Mouse (Mus musculus) mouse trophoblast stem cell (cell line): Measurements from ENCODE around the gene Pnp.
"Not testable (repeated sequence)": the region's sequence is repeated elsewhere in the genome, so short reads cannot be mapped to it uniquely, and the experiment has no call there.

Experiments
- in situ Hi-C, 2 experiments: fragments of 300-500 bp; cut with MseI, MboI; formaldehyde crosslinking; loops; 2 replicates in 1 of 2; 3 replicates in 1 of 2; pipeline ENCODE4 v1.15.1; 2025

Pnp gene

DNA sequence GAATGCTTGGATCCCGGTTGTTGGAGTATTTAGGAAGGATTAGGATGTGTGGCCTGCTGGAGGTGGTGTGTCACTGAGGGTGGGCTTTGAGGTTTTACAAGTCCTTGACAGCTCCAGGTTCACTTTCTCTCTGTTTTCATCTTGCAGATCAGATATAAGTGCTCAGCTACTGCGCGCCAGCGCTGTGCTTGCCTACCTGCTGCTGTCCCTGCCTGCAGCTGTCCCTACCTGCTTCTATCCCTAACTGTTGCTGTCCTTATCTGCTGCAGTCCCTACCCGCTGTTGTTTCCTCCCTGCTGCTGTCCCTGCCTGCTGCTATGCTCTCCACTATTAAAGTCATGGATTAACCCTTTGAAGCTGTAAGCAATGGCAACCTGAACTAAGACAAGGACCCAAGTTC is 44.1 kb downstream of the Pnp start:
- in situ Hi-C loops: no loop called here

DNA sequence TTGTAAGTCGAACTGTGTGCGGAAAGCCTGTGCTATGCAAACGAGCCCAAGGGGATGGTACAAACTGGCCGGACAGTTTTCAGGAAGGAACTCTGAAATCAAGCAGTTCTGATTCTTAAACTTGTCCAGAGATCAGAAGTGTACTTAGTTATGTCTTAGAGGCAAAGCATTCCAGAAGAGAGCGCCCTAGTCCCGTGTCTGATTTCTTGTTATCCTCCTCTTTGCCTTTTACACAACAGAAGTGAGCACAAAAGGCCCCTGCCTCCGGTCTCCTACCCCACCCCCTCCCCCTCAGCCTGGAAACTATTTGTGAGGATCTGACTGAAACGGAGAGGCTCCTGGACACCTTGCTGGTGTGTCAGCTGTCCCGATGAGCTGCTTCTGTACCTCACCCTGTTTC is 45.8 kb downstream of the Pnp start:
- in situ Hi-C loops: no loop called here

DNA sequence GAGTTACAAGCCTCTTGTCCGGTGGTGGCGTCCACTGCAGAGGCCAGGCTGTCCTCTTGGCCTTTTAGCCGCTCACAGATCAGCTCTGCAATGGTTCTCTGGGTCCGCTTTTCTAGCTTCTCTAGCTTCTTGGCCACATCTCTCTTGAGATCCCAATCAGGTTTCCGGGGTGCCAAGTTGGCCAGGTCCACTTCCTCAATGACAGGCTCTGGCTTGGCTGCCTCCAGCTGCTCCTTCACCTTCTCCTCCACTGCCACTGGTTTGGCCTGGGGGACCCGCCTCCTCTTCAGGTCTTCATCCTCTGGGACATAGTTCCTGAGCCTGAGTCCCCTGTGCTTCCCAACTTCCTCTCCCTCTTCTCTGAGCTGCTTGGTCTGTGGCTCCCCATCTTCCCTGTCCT is 47.6 kb downstream of the Pnp start:
- in situ Hi-C loops: not testable (repeated sequence)

DNA sequence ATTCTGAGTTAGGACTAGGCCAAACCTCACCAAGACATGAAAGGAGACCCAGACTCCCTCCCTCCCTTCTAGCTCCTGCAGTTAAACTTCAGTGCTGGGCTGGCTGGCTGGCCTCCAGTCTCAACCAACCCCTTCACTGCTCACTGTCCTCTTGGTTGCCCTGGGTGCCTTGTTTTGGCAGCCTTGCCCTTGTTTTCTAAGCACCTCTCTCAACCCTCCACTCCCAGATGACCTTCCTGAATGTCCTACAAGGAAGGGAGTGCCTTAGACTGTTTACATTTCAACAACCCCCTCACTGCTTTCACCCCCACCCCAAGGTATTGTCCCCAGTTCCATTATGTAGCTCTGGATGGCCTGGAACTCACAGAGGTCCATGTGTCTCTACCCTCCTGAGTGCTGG is 48.7 kb downstream of the Pnp start:
- in situ Hi-C loops: no loop called here

DNA sequence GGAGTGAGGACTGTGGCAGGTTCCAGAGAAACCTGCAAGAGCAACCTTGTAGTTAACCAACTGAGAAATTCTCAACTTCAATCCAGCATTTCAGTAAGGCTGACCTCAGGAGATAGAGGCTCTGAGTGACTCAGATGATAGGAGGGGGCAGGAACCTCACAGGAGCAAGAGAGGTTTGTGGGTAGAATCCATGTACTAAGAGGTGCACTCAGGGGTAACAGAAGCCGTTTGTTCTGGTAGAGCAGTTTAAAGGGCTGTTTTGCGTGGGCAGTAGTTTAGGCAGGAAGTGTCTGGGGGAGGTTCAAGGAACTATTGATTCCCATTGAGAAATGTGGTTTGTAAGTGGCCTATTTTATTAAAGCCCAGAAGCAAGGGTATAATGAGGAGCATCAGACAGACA is 50.3 kb downstream of the Pnp start:
- in situ Hi-C loops: no loop called here

DNA sequence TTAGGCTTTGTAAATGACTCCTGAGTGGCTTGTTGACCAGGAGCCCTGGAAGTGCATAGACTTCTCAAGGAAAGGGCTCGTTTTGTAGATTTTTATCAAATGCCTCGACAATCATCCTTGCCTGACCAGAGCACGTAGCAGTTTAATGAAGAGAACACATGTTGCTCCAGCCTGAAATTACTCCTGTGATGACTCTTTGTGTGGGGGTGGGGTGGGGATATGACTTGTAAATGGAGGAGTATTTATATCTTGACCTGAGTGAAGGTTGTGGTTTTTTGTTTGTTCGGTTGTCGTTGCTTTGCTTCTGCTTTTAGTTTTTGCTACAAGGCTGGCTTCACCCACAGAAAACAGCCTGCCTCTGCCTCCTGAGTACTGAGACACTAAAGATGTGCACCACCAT is 51.0 kb downstream of the Pnp start:
- in situ Hi-C loops: no loop called here

DNA sequence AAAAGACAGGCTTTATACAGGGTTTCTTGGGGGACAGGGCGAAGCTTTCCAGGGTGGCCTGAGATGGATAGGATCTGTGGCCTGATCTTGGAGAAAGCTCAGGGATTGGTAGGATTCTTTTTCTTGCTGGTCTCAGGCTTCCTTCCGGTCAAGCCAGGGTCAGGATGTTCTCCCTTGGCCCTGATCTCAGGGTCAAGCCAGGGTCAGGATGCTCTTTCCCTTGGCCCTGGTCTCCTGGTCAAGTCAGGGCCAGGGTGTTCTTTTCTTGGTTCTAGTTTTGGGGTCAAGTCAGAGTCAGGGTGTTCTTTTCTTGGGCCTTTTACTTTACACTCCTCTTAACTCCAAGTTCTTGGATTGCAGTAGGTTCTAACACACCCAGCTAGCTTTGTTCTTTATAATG is 56.8 kb downstream of the Pnp start:
- in situ Hi-C loops: no loop called here

DNA sequence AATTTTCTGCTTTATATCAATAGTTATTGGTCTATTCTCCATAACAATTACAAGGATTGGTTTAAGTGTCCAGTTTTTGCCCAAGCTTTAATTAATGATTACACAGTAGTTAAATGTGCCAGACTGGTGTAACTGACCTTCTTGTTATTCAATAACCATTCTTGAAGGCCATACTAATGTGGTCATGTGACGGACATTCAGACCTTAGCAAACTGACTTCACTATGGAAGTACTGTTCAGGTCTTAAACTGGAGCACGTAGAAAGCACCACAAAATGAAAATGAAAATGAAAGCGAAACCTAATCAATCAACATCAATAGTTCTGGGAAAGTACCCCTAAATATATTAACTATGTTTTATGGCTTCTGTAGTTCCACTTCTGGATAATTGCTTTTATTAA is 60.2 kb downstream of the Pnp start:
- in situ Hi-C loops: no loop called here

DNA sequence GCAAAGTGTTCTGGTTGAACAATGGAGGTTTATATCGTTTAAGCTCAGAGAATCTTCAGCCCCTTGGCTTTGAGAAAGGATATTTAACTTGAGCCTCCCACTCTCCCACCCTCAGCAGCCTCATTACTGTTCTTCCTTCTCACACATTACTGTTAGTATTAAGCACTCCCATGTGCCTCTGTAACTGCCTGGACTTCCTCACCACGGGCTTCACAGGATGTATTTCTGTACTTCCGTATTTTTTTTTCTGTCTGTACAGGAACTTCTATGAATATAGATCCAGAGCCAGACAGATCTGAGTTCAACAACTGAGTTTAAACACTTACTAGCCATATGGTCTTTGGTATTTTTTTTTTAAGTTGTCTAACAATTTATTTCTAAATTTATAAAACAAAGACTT is 66.2 kb downstream of the Pnp start:
- in situ Hi-C loops: no loop called here

DNA sequence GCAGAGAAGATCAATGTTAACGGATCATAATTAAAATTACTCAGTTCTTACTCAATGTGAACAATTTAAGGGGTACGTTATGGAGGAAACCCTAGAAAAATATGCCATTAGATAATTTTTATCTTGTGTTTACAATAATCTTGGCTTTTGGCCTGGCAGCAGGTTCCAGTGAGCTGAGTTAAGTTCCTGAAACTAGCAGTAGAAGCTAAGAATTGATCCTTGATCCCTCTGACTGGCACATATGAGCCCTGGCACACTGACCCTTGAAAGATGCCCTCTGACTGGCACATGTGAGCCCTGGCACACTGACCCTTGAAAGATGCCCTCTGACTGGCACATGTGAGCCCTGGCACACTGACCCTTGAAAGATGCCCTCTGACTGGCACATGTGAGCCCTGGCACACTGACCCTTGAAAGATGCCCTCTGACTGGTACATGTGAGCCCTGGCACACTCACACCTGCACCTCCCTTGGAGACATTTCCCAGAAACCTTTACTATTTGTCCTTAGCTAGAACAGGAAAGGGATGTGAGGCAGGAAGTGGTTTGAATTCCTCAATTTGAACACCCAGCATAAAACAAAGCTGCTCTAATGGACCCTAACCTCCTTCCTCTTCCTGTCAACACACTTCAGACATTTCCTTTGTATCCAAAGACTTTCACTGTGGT is 67.3 kb downstream of the Pnp start:
- in situ Hi-C loops: no loop called here

DNA sequence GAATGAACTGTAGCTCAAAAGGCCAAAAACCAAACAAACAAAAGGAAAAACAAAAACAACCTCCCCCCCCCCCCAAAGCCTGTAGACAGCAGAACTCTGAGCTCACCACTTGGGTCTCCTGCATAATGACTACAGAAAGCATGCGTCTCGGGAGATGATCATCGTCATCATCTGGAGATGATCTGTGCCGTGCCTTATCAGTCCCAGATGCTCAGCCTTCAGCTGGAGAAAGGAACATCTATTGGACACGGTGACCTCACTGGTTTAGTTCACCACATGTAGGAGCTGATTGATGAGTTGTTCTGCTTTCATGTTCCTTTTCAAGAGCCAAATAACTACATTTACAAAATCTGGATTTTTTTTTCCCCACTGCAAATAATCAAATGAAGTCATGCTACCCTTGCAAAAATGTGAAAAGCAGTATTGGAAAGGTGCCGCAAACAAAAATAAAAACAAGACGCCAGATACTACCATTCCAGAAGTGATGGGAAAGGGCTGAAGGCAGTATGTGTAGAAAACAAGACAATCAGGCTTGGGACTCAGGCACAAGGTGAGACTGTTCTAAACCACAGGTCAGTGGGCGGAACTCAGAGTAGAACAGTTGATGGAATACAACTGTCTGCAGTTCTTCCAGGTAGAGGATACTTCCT is 76.4 kb downstream of the Pnp start, which contains the start of gene Rnase10:
Rnase10 (plus strand) TSS at position 600 of the 650 bp plus-strand sequence.
- in situ Hi-C loops: no loop called here

DNA sequence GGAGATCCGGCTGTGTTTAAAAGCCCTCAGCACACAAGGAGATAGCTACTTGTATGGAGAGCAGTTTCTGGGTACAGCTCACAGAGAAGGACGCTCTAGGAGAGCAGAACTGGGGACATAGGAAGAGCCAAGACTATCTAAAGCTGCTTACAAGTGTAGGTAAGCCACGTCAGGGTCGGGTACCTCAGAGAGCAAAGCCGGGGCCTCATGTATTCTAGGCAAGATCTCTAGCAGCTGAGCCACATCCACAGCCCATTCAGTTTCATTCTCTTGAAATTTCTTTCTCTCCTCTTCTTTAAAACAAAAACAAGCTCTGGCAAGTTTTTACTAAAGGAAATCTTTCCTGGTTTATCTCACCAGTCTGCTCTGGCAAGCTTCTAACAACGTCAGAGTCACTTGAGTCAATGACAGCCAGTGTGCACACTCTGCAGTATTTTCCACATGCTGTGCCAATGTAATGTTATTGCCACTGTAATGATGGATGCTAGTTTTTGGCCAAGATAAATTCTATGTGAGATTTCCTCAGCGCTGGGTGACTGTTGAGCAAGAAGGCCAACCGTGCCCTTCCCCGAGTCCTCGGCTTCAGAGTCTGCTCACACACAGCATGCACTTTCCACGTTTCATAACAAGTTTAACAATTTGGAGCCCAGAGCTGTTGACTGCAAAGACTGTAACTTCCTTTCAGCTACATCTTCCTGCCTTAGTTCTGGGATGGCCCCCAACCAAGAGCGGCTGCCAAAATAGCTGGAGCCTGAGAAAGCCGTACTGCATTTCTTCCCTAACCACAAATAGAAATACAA is 77.2 kb downstream of the Pnp start:
- in situ Hi-C loops: no loop called here

DNA sequence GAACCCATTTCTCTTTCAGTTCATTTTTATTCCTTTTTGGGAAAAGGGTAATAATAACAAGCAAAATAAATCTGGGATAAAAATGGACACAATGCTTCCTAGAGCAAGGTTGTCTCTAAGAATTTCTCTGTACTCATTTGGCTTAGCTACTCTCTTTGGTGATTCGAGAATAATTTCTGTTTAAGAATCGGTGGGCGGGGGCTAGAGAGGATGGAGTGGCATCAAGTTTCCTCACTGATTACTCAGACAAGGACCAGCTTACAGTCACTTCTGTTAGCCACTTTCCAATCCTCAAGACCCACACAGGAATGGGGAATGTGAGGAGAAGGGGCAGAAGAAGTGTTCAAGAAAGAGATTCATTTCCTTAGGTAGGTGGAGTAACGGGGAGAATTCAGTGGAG is 77.9 kb downstream of the Pnp start:
- in situ Hi-C loops: no loop called here

DNA sequence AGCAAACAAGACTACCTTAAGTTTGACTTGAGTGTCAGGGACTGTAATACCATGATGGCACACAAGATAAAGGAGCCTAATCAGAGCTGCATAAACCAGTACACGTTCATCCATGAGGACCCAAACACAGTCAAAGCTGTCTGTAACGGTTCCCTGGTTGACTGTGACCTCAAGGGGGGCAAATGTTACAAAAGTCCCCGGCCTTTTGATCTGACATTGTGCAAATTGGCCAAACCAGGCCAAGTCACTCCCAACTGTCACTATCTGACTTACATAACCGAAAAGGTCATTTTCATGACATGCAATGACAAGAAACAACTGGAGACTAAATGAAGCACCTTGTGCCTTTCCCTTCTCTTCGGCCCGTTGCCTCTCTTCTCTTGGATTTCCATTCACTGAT is 78.7 kb downstream of the Pnp start:
- in situ Hi-C loops: no loop called here

DNA sequence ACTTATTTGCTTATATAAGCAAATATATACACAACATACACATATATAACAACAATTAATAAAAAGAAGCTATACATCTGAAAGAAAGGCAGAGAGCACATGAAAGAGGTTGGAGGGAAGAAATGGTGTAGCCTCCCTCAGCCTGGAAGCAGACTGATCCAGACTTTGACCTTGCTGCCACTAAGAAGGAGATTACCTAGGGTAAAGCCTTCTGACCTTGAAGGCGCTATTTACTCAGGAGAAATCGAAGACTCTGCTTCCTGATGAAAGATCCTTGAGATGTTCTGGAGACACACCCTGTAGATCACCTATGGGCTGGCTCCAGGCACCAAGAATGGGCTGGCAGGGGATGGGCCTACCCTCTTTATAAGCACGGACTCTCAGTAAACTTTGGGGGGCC is 83.8 kb downstream of the Pnp start:
- in situ Hi-C loops: not testable (repeated sequence)
